21 mouse cellular contexts compared by ENCODE assay signal in the genomic region with DNA sequence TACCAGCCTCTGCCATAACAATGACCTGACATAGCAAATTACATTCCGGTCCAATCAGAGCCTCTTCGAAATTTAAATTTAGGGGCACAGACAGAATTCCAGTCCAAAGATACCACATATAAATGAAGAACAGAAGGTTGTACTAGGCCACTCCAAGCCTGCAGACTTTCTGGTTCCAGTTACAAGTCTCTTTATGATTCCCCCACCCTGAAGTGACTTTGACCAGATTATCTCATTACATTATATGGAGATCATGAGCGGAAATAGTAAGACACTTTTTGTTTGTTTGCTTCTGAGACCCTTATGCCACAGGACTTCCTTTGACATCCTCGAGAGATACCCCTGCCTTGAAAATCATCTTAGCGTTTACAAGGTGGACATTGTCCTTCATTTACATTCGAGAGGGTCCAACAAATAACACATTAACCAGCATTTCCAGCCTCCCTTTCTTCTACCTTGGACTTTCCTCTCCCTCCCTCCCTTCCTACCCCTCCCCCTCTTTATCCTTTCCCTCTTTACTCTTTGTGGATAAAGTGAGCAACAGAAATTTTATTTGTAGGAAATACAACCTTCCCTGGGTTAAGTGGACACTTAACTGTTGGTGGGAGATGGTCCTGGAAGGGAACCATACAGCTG. TPM values are rescaled to one million over a fixed set of nuclear protein-coding genes. Genes with fewer than 3 reads are reported as not detected.
DNase-seq lines count a peak whose midpoint lies in the region; ATAC-seq and TF ChIP-seq lines count a peak whose summit lies in the region.
"Had no signal": no experiment of that assay in that cellular context is flagged by ENCODE, and none has a peak within 500 bp of the region (broad histone marks: within the 10 kb centered on the region; RNA-seq: fewer than 3 reads in every experiment).

No protein-coding gene starts in this region.

- no peak overlapping the region for H3K4me2 ChIP-seq in kidney, embryonic 15.5 days
- no peak overlapping the region for H3K4me2 ChIP-seq in liver, embryonic 16.5 days (ENCODE audit: low read depth, low read length)
- H3K4me2 ChIP-seq in intestine, postnatal 0 days (replicated peaks; ENCODE audit: low read depth) = peak overlapping the region; percentile 13; the same call in 1 of the 2 replicates
- no peak overlapping the region for H3K4me2 ChIP-seq in midbrain, embryonic 14.5 days (ENCODE audit: low read length)
- H3K4me2 ChIP-seq: embryonic facial prominence, embryonic 15.5 days; forebrain, embryonic 15.5 days; heart, embryonic 13.5 days had no signal

- H3K36me3 ChIP-seq in kidney, embryonic 15.5 days = no peaks in the 10 kb centered on the region
- no peaks in the 10 kb centered on the region for H3K36me3 ChIP-seq in liver, embryonic 16.5 days (ENCODE audit: control insufficient read depth, insufficient read depth)
- no peaks in the 10 kb centered on the region for H3K36me3 ChIP-seq in intestine, postnatal 0 days (ENCODE audit: control insufficient read depth, insufficient read depth)
- H3K36me3 ChIP-seq in midbrain, embryonic 14.5 days (ENCODE audit: control insufficient read depth, insufficient read depth, low read length) = no peaks in the 10 kb centered on the region
- H3K36me3 ChIP-seq: embryonic facial prominence, embryonic 15.5 days; forebrain, embryonic 10.5 days; forebrain, embryonic 15.5 days; heart, embryonic 13.5 days had no signal

- DNase-seq in kidney, postnatal 10 days = no peak
- DNase-seq in liver = no peak
- DNase-seq in yolk sac, embryonic 10.5 days (ENCODE audit: low spot score) = peak; percentile 72
- no peak for DNase-seq in midbrain, embryonic 14.5 days
- DNase-seq: adrenal gland, adult 2 months; adrenal gland, postnatal 36 days; cerebellum, adult 11 months; cerebellum, adult 8-10 months; cerebellum, postnatal 14 days; embryo, embryonic 11 days; gastrocnemius, postnatal 36 days; heart, adult 11 months; heart, postnatal 36 days had no signal

- peak overlapping the region; percentile 9; the same call in 1 of the 2 replicates for H3K27ac ChIP-seq in kidney, embryonic 15.5 days
- 0 out of 2 replicates have a peak overlapping the region, but pooled peaks have one; percentile 1 for H3K27ac ChIP-seq in liver, embryonic 16.5 days (ENCODE audit: low read length)
- peak overlapping the region; percentile 87 for H3K27ac ChIP-seq in intestine, postnatal 0 days (ENCODE audit: low read depth, low read length)
- H3K27ac ChIP-seq in midbrain, embryonic 14.5 days (replicated peaks; ENCODE audit: low read depth, low read length) = no peak overlapping the region
- H3K27ac ChIP-seq: embryonic facial prominence, embryonic 15.5 days; forebrain, embryonic 10.5 days; forebrain, embryonic 15.5 days; heart, embryonic 13.5 days had no signal

- WGBS in kidney, embryonic 15.5 days = 79% methylated on average over 6 of the region's 6 CpGs
- 62% methylated on average over 6 of the region's 6 CpGs for WGBS in liver, embryonic 16.5 days (ENCODE audit: insufficient replicate concordance)
- WGBS in intestine, postnatal 0 days = 44% methylated on average over 6 of the region's 6 CpGs
- 90% methylated on average over 6 of the region's 6 CpGs for WGBS in midbrain, embryonic 14.5 days

- H3K9ac ChIP-seq in kidney, embryonic 15.5 days = no peak overlapping the region
- H3K9ac ChIP-seq in liver, embryonic 16.5 days (ENCODE audit: low read depth, low read length) = no peak overlapping the region
- H3K9ac ChIP-seq in intestine, postnatal 0 days (ENCODE audit: low read depth, low read length) = no peak overlapping the region
- no peak overlapping the region for H3K9ac ChIP-seq in midbrain, embryonic 14.5 days (replicated peaks; ENCODE audit: low read length)
- H3K9ac ChIP-seq: embryonic facial prominence, embryonic 15.5 days; forebrain, embryonic 15.5 days; heart, embryonic 13.5 days had no signal

- no peaks in the 10 kb centered on the region for H3K9me3 ChIP-seq in kidney, embryonic 15.5 days (replicated peaks)
- no peaks in the 10 kb centered on the region for H3K9me3 ChIP-seq in liver, embryonic 16.5 days (replicated peaks; ENCODE audit: control insufficient read depth, low read length)
- H3K9me3 ChIP-seq in intestine, postnatal 0 days (ENCODE audit: control insufficient read depth) = no peaks in the 10 kb centered on the region
- no peaks in the 10 kb centered on the region for H3K9me3 ChIP-seq in midbrain, embryonic 14.5 days (ENCODE audit: control insufficient read depth, low read length)
- H3K9me3 ChIP-seq: embryonic facial prominence, embryonic 15.5 days; forebrain, embryonic 10.5 days; forebrain, embryonic 15.5 days; heart, embryonic 13.5 days had no signal

- peak; percentile 54; the same call in 1 of the 2 replicates for ATAC-seq in kidney, embryonic 15.5 days (replicated peaks; ENCODE audit: low FRiP score)
- ATAC-seq in liver, embryonic 16.5 days (ENCODE audit: low read depth) = no peak
- peak; percentile 70 for ATAC-seq in intestine, postnatal 0 days
- ATAC-seq in midbrain, embryonic 14.5 days (ENCODE audit: low FRiP score, low TSS enrichment) = no peak
- ATAC-seq: forebrain, embryonic 15.5 days had no signal

- H3K4me1 ChIP-seq in kidney, embryonic 15.5 days = peaks cover 7% of the 10 kb centered on the region; the same call in 1 of the 2 replicates
- no peaks in the 10 kb centered on the region; the same call in 1 of the 2 replicates for H3K4me1 ChIP-seq in liver, embryonic 16.5 days (ENCODE audit: control insufficient read depth, low read depth, low read length)
- peaks cover 12% of the 10 kb centered on the region; the same call in 1 of the 2 replicates for H3K4me1 ChIP-seq in intestine, postnatal 0 days (replicated peaks; ENCODE audit: control insufficient read depth, insufficient read depth, low read length)
- H3K4me1 ChIP-seq in midbrain, embryonic 14.5 days (ENCODE audit: control insufficient read depth, insufficient read depth, low read length) = no peaks in the 10 kb centered on the region
- H3K4me1 ChIP-seq: embryonic facial prominence, embryonic 15.5 days; forebrain, embryonic 10.5 days; forebrain, embryonic 15.5 days; heart, embryonic 13.5 days had no signal

- H3K4me3 ChIP-seq in kidney, embryonic 15.5 days (replicated peaks) = no peak overlapping the region
- no peak overlapping the region for H3K4me3 ChIP-seq in liver, embryonic 16.5 days (ENCODE audit: low read depth, low read length)
- no peak overlapping the region for H3K4me3 ChIP-seq in intestine, postnatal 0 days (ENCODE audit: low read depth, low read length)
- H3K4me3 ChIP-seq in midbrain, embryonic 14.5 days (replicated peaks; ENCODE audit: low read depth, low read length) = no peak overlapping the region
- H3K4me3 ChIP-seq: embryonic facial prominence, embryonic 15.5 days; erythroblast, embryonic 14.5 days; forebrain, embryonic 10.5 days; forebrain, embryonic 15.5 days; heart, embryonic 13.5 days had no signal

- TF ChIP-seq CTCF in intestine, postnatal 0 days (IDR thresholded peaks at IDR 0.05; ENCODE audit: low read depth) = no peak

- no peaks in the 10 kb centered on the region for H3K27me3 ChIP-seq in kidney, embryonic 15.5 days
- no peaks in the 10 kb centered on the region for H3K27me3 ChIP-seq in liver, embryonic 16.5 days (ENCODE audit: control insufficient read depth, insufficient read depth, low read depth, low read length)
- H3K27me3 ChIP-seq in intestine, postnatal 0 days (replicated peaks; ENCODE audit: control insufficient read depth, insufficient read depth, low read length) = no peaks in the 10 kb centered on the region
- H3K27me3 ChIP-seq in midbrain, embryonic 14.5 days (ENCODE audit: control insufficient read depth, insufficient read depth, low read length) = no peaks in the 10 kb centered on the region
- H3K27me3 ChIP-seq: embryonic facial prominence, embryonic 15.5 days; forebrain, embryonic 15.5 days; heart, embryonic 13.5 days had no signal

RNA-seq across cellular contexts. Expression of a gene that starts 17.7 kb away (rescaled TPM):
- 19.9 and 24.0 TPM in 2 replicates for polyA plus RNA-seq in kidney, embryonic 15.5 days (2015; fragmentation: Nextera tagmentation; extraction: Ambion mirVana)
- 4.2 and 5.6 TPM in 2 replicates for polyA plus RNA-seq in liver, embryonic 16.5 days (2015; fragmentation: Nextera tagmentation; extraction: Ambion mirVana)
- 19.1 and 22.1 TPM in 2 replicates for polyA plus RNA-seq in intestine, postnatal 0 days (2015; fragmentation: Nextera tagmentation; extraction: Ambion mirVana)
- 35.0 and 42.4 TPM in 2 replicates for polyA plus RNA-seq in midbrain, embryonic 14.5 days (2014; fragmentation: Nextera tagmentation; extraction: Ambion mirVana)

Comparison
In these comparisons a context has a peak if more than half of its experiments do, and no peak if none do; other contexts are left out.
1. ATAC-seq: peak in kidney, embryonic 15.5 days (single experiment) and intestine, postnatal 0 days (single experiment); none in liver, embryonic 16.5 days (single experiment) and midbrain, embryonic 14.5 days (single experiment).